Mouse (Mus musculus) CH12.LX (cell line): ENCODE data around the gene 4922502D21Rik. TPM values are rescaled to one million over a fixed set of nuclear protein-coding genes. Genes with fewer than 3 reads are reported as not detected.
"Not testable (repeated sequence)": the region's sequence is repeated elsewhere in the genome, so short reads cannot be mapped to it uniquely, and the experiment has no call there.

Experiments used
- DNase-seq: peaks from one replicate; pipeline ENCODE4 v3.0.0-alpha.2; 2013; ENCODE audit errors: extremely low read depth
- H3K27ac ChIP-seq: 2 replicates; pipeline ENCODE4 v1.5.1; 2012; ENCODE audit warnings: low read depth, mild to moderate bottlenecking, control low read depth, moderate library complexity; ENCODE audit not compliant: insufficient read depth
- H3K27me3 ChIP-seq: replicated peaks from 2 replicates; pipeline ENCODE3; 2012; ENCODE audit warnings: inconsistent platforms
- H3K36me3 ChIP-seq, 2 experiments: replicated peaks in 1 of 2; 2 replicates each; pipeline versions ENCODE3 to v1.6.1; 2012; ENCODE audit warnings: inconsistent platforms in 1 of 2, low read length in 1 of 2, mild to moderate bottlenecking in 1 of 2, mixed read lengths in 1 of 2, moderate library complexity in 1 of 2; ENCODE audit not compliant: control insufficient read depth in 1 of 2, insufficient read depth in 1 of 2
- H3K4me1 ChIP-seq, 2 experiments: 2 replicates each; pipeline ENCODE4 v1.6.1; 2012; ENCODE audit warnings: inconsistent platforms in 1 of 2, moderate library complexity in 1 of 2; ENCODE audit not compliant: insufficient read depth in 2 of 2, control insufficient read depth in 1 of 2
- H3K4me2 ChIP-seq: 2 replicates; pipeline ENCODE4 v1.6.1; 2012; ENCODE audit warnings: low read depth, mild to moderate bottlenecking, control low read depth; ENCODE audit not compliant: poor library complexity, insufficient read depth, severe bottlenecking
- H3K4me3 ChIP-seq, 3 experiments: fragments of 150-350 bp in 1 of 3; sonication (generic) in 1 of 3; replicated peaks in 1 of 3; 2 replicates each; pipeline versions ENCODE3 to v1.5.1; 2011 to 2012; ENCODE audit warnings: low read depth in 2 of 3, low read length in 2 of 3, mild to moderate bottlenecking in 2 of 3, moderate library complexity in 2 of 3, control low read depth in 1 of 3, improper control_type of control experiment in 1 of 3, inconsistent platforms in 1 of 3, mixed read lengths in 1 of 3; ENCODE audit not compliant: poor library complexity in 1 of 3
- H3K79me2 ChIP-seq: replicated peaks from 2 replicates; pipeline ENCODE4 v1.6.1; 2012; ENCODE audit warnings: mild to moderate bottlenecking, moderate library complexity; ENCODE audit not compliant: control insufficient read depth, poor library complexity, insufficient read depth, severe bottlenecking; ENCODE audit errors: extremely low read depth
- H3K9ac ChIP-seq: 2 replicates; pipeline ENCODE4 v1.6.1; 2012; ENCODE audit warnings: low read depth, mild to moderate bottlenecking, control low read depth, moderate library complexity; ENCODE audit not compliant: insufficient read depth
- H3K9me3 ChIP-seq: replicated peaks from 2 replicates; pipeline ENCODE3; 2012; ENCODE audit warnings: low read length, inconsistent platforms, mixed read lengths
- BHLHE40 ChIP-seq: IDR thresholded peaks from 2 replicates; pipeline ENCODE4 v1.6.1; 2011; ENCODE audit warnings: mild to moderate bottlenecking, low read depth, low read length, improper control_type of control experiment
- ETS1 ChIP-seq: conservative IDR thresholded peaks from 2 replicates; pipeline ENCODE4 v1.6.1; 2012; ENCODE audit warnings: low read depth, mild to moderate bottlenecking, inconsistent platforms, low read length, improper control_type of control experiment, moderate library complexity
- HCFC1 ChIP-seq: IDR thresholded peaks from 2 replicates; pipeline ENCODE4 v1.6.1; 2012; ENCODE audit warnings: low read depth, mild to moderate bottlenecking, inconsistent platforms, low read length, improper control_type of control experiment
- JUND ChIP-seq: conservative IDR thresholded peaks from 2 replicates; pipeline ENCODE4 v1.6.1; 2011; ENCODE audit warnings: low read depth, low read length, improper control_type of control experiment
- KAT2A ChIP-seq: IDR thresholded peaks from 2 replicates; pipeline ENCODE4 v1.6.1; 2012; ENCODE audit warnings: low read length, improper control_type of control experiment, inconsistent platforms; ENCODE audit not compliant: insufficient replicate concordance
- MAFK ChIP-seq: IDR thresholded peaks from 2 replicates; pipeline ENCODE4 v1.6.1; 2011; ENCODE audit warnings: low read length, improper control_type of control experiment; ENCODE audit not compliant: insufficient replicate concordance
- MXI1 ChIP-seq: IDR thresholded peaks from 2 replicates; pipeline ENCODE4 v1.6.1; 2011; ENCODE audit warnings: mild to moderate bottlenecking, low read depth, low read length, improper control_type of control experiment
- NELFE ChIP-seq: IDR thresholded peaks from 2 replicates; pipeline ENCODE4 v1.6.1; 2011; ENCODE audit warnings: low read depth, low read length, improper control_type of control experiment
- POLR2AphosphoS2 ChIP-seq: IDR thresholded peaks from 2 replicates; pipeline ENCODE4 v1.6.1; 2011; ENCODE audit warnings: low read depth, low read length, improper control_type of control experiment
- RAD21 ChIP-seq: IDR thresholded peaks from 2 replicates; pipeline ENCODE4 v1.6.1; 2011; ENCODE audit warnings: low read depth, mild to moderate bottlenecking, low read length, improper control_type of control experiment, moderate library complexity
- RCOR1 ChIP-seq: conservative IDR thresholded peaks from 2 replicates; pipeline ENCODE4 v1.6.1; 2012; ENCODE audit warnings: low read depth, mild to moderate bottlenecking, inconsistent platforms, low read length, improper control_type of control experiment
- TBP ChIP-seq: conservative IDR thresholded peaks from 2 replicates; pipeline ENCODE4 v1.6.1; 2011; ENCODE audit warnings: low read depth, low read length, improper control_type of control experiment
- TCF12 ChIP-seq: IDR thresholded peaks from 2 replicates; pipeline ENCODE4 v1.6.1; 2014; ENCODE audit warnings: low read depth, mild to moderate bottlenecking, inconsistent platforms, low read length, improper control_type of control experiment
- UBTF ChIP-seq: IDR thresholded peaks from 2 replicates; pipeline ENCODE4 v1.6.1; 2012; ENCODE audit warnings: low read depth, mild to moderate bottlenecking, inconsistent platforms, low read length, improper control_type of control experiment, moderate library complexity
- ZKSCAN1 ChIP-seq: IDR thresholded peaks from 2 replicates; pipeline ENCODE4 v1.6.1; 2012; ENCODE audit warnings: low read depth, inconsistent platforms, low read length, improper control_type of control experiment, borderline replicate concordance
- ZMIZ1 ChIP-seq: IDR thresholded peaks from 2 replicates; pipeline ENCODE4 v1.6.1; 2012; ENCODE audit warnings: low read depth, mild to moderate bottlenecking, inconsistent platforms, low read length, improper control_type of control experiment
- ZNF384 ChIP-seq: IDR thresholded peaks from 2 replicates; pipeline ENCODE4 v1.6.1; 2012; ENCODE audit warnings: low read depth, low read length, improper control_type of control experiment, inconsistent platforms
- dilution Hi-C: fragments of 300-500 bp; cut with MboI; formaldehyde crosslinking; loops from 2 replicates; pipeline ENCODE4 v1.14.3; 2020; ENCODE audit warnings: low sequenced_read_pairs; ENCODE audit not compliant: extremely low pct_unique_long_range_greater_than_20kb, extremely low pct_ligation_motif_present
- in situ Hi-C: fragments of 300-500 bp; cut with MboI; formaldehyde crosslinking; loops from 3 replicates; pipeline ENCODE4 v1.14.3; 2019; ENCODE audit warnings: low sequenced_read_pairs, low pct_ligation_motif_present, low pct_unique_long_range_greater_than_20kb, mixed read lengths
- polyA plus RNA-seq: library from polyadenylated mRNA; unstranded; fragments of >175 nt; gene quantifications from 2 replicates; pipeline ENCODE4 v1.2.1, GENCODE M21; 2012; ENCODE audit warnings: low read depth; ENCODE audit not compliant: insufficient read length
- total RNA-seq, 2 experiments: library from RNA; depleted of rRNA; stranded (reverse); fragments of 300-350 nt in 1 of 2; fragments of >200 nt in 1 of 2; gene quantifications; 2 replicates each; pipeline ENCODE4 v1.2.3; 2012 to 2014

The 4922502D21Rik gene
- total and polyA plus RNA-seq, 3 experiments, result 0.23 to 2.8 (median 0.46) TPM

DNA sequence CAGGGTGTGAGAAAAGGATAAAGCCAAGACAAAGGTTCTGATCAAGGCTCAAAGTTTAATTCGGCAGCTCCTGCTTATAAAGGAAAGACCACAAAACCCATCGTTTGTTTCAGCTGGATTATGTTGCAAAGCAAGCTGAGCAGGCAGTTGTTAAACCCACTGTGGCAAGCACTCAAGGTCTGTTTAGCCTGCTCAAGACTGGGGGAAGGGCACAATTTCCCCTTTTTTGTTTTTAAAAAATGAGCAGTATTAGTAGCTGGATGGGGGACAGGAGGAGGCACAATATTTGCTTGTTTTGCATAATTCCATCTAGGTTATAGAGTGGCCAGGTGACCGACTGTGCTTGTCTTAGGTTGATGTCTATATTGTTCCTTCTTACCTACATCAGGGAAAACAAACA is 12.8 kb upstream of the 4922502D21Rik start:
- H3K27ac ChIP-seq, result no peak overlapping the region
- dilution Hi-C loops, result no loop called here
- in situ Hi-C loops, result no loop called here

GRCm38 (mm10) chr6:129342391-129342790 is 10.8 kb upstream of the 4922502D21Rik start, which contains the start of gene Clec12a:
Gene Clec12a, plus strand, starts transcription at chr6:129342691.
- H3K9me3 ChIP-seq, H3K36me3 ChIP-seq, DNase-seq, H3K79me2 ChIP-seq, H3K27ac ChIP-seq, dilution Hi-C loops, H3K4me2 ChIP-seq, H3K27me3 ChIP-seq, H3K4me3 ChIP-seq, H3K9ac ChIP-seq, in situ Hi-C loops: not testable (repeated sequence)
- peaks cover 2 to 15% of the 10 kb centered on the region in 2 experiments for H3K4me1 ChIP-seq

More for the DNA sequence above, 12.8 kb upstream of the 4922502D21Rik start:
- H3K4me3 ChIP-seq, result no peak overlapping the region
- H3K27me3 ChIP-seq, result no peaks in the 10 kb centered on the region
- H3K79me2 ChIP-seq, result no peaks in the 10 kb centered on the region
- TF ChIP-seq NELFE, result no peak
- no peak for TF ChIP-seq RAD21
- no peak for TF ChIP-seq JUND
- TF ChIP-seq TBP, result no peak
- no peak for TF ChIP-seq ZMIZ1
- TF ChIP-seq UBTF, result no peak
- no peak for TF ChIP-seq RCOR1
- no peak for TF ChIP-seq TCF12
- no peak for TF ChIP-seq POLR2AphosphoS2
- no peak for TF ChIP-seq ZNF384
- no peak for TF ChIP-seq BHLHE40
- no peak for TF ChIP-seq ZKSCAN1
- no peak for TF ChIP-seq KAT2A
- no peak for TF ChIP-seq ETS1
- no peak for TF ChIP-seq MAFK
- no peak for TF ChIP-seq MXI1
- TF ChIP-seq HCFC1, result no peak
- peaks cover 9% of the 10 kb centered on the region for H3K9me3 ChIP-seq
- H3K9ac ChIP-seq, result no peak overlapping the region
- no peak overlapping the region for H3K4me2 ChIP-seq
- peaks cover 2 to 24% of the 10 kb centered on the region in 2 experiments for H3K4me1 ChIP-seq
- DNase-seq, result peak; percentile 51
- no peaks in the 10 kb centered on the region for H3K36me3 ChIP-seq
